Mouse (Mus musculus): ENCODE results near the gene Akap11.

DNA sequence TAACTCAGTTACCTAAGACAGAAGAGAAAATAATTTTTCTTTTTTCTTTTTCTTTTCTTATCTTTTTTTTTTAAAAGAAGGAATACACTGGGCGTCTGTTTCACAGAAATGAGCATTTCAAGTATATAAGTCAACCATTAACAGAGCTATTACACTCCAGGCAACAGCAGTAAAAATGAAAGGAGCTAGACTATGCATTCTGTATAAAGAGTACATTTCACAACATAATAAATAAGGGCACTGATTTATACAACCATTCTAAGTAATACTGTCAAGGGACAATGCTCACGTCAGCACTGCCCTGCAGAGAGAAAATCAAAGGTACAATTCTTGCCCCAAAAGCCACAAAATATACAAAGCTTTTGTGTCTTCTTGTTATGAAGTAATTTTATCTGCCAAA lies 27.7 kb upstream of the Akap11 start:
- TF ChIP-seq CTCF (IDR thresholded peaks at IDR 0.05; ENCODE audit: low read depth), result no peak
- TF ChIP-seq EP300 (IDR thresholded peaks at IDR 0.05; ENCODE audit: low read depth), result no peak
